Mouse (Mus musculus) limb, embryonic 11.5 days (tissue): ENCODE measurements around the gene Vmn2r67. TPM values are rescaled to one million over a fixed set of nuclear protein-coding genes. Genes with fewer than 3 reads are reported as not detected.
"Not testable (repeated sequence)": the region's sequence is repeated elsewhere in the genome, so short reads cannot be mapped to it uniquely, and the experiment has no call there.

ENCODE experiments used
- ATAC-seq: fragments of 200-750 bp; cut with Nextera tagmentation; 2 replicates; pipeline ENCODE4 v1.8.0; 2017; ENCODE audit warnings: low read depth; ENCODE audit not compliant: insufficient number of reproducible peaks, low FRiP score, low TSS enrichment
- DNase-seq: peaks from one replicate; pipeline ENCODE4 v3.0.0-alpha.2; 2015; ENCODE audit warnings: low spot score
- H3K27ac ChIP-seq: fragments of 300-500 bp; sonication (generic); replicated peaks from 2 replicates; pipeline ENCODE4 v1.5.1; 2014; ENCODE audit warnings: low read depth, mild to moderate bottlenecking, low read length
- H3K27me3 ChIP-seq: fragments of 300-500 bp; sonication (generic); 2 replicates; pipeline ENCODE4 v1.6.1; 2014; ENCODE audit warnings: mild to moderate bottlenecking, low read length, mixed read lengths; ENCODE audit not compliant: control insufficient read depth, insufficient read depth
- H3K36me3 ChIP-seq: fragments of 300-500 bp; sonication (generic); 2 replicates; pipeline ENCODE4 v1.6.1; 2014; ENCODE audit warnings: mild to moderate bottlenecking, low read length, moderate library complexity, mixed read lengths; ENCODE audit not compliant: control insufficient read depth, insufficient read depth
- H3K4me1 ChIP-seq: fragments of 300-500 bp; sonication (generic); 2 replicates; pipeline ENCODE4 v1.6.1; 2014; ENCODE audit warnings: low read length, mixed read lengths; ENCODE audit not compliant: control insufficient read depth, insufficient read depth
- H3K4me2 ChIP-seq: fragments of 300-500 bp; sonication (generic); 2 replicates; pipeline ENCODE4 v1.6.1; 2014; ENCODE audit warnings: low read depth, mild to moderate bottlenecking, moderate library complexity; ENCODE audit not compliant: severe bottlenecking
- H3K4me3 ChIP-seq: fragments of 300-500 bp; sonication (generic); 2 replicates; pipeline ENCODE4 v1.5.1; 2014; ENCODE audit warnings: low read depth, low read length
- H3K9ac ChIP-seq: fragments of 300-500 bp; sonication (generic); 2 replicates; pipeline ENCODE4 v1.6.1; 2014; ENCODE audit warnings: mild to moderate bottlenecking, low read length
- H3K9me3 ChIP-seq: fragments of 300-500 bp; sonication (generic); 2 replicates; pipeline ENCODE4 v1.6.1; 2016; ENCODE audit warnings: low read length; ENCODE audit not compliant: control insufficient read depth
- WGBS: fragments of 180-500 bp; shearing (Covaris S2); extraction: QIAGEN DNeasy Blood & Tissue Kit; methylation state at CpG from one replicate; pipeline ENCODE4 v1.1.7; 2014; 5-methylcytosine and 5-hydroxymethylcytosine counted together
- polyA plus RNA-seq: library from polyadenylated mRNA; unstranded; fragments of >200 nt; fragmentation: Nextera tagmentation; extraction: Ambion mirVana; gene quantifications from 2 replicates; pipeline ENCODE4 v1.2.1, GENCODE M21; 2014

Gene Vmn2r67
- polyA plus RNA-seq, result not detected in 2 replicates

DNA sequence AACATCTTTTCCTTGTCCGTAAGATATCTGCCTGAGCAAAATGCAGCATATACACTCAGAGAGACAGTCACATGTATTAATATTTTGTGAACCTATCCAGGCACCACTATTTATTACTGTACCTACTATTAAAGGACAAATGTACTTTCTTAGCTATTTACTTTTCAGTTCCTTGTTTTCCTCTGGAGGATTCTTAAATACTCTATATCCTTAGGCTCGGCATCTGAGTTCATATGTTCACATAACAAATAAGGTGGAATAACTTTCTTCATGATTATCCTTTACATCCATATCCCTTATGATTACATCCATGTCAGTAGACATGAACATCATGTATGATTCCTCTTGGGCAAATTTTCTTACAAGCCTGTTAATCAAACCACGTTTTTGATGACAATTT is at the start of gene Vmn2r67:
Vmn2r67 (minus strand) TSS at position 101 of the 400 bp plus-strand sequence.
- Histone ChIP-seq H3K4me2 (no peak within 1 kb of the TSS), H3K36me3 (no peaks in the 10 kb centered on the region), H3K27me3 (no peaks in the 10 kb centered on the region), H3K4me3 (no peak within 1 kb of the TSS), H3K9ac (no peak within 1 kb of the TSS), H3K4me1 (no peaks in the 10 kb centered on the region), H3K9me3 (no peaks in the 10 kb centered on the region), H3K27ac (no peak within 1 kb of the TSS)
- DNase-seq, result no peak
- 86% methylated on average over 3 of the region's 3 CpGs for WGBS
- no peak for ATAC-seq

DNA sequence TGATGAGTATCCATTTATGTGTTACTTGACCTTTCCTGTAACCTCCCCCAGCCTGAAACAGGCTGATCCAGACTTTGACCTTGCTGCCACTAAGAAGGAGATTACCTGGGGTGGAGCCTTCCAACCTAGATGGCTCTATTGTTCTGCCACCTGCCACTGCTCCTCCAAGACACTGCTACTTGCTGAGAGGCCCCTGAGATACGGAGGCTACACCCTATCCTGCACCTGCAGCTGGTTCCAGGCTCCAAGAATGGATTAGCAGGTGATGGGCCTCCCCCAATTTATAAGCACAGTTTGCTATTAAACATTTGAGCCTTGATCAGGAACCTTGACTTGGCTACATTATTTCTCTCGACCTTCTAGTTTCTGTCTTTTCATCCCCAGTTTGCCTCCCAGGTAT is 51.3 kb downstream of the Vmn2r67 start:
- not testable (repeated sequence) for H3K4me2 ChIP-seq, H3K9ac ChIP-seq, H3K9me3 ChIP-seq, H3K27ac ChIP-seq, DNase-seq, ATAC-seq, H3K36me3 ChIP-seq, H3K27me3 ChIP-seq, H3K4me3 ChIP-seq, H3K4me1 ChIP-seq
- WGBS, result 59% methylated on average over 2 of the region's 2 CpGs

Other genes starting within 250 kb of the Vmn2r67 start
- gene Vmn2r65, start 191.9 kb downstream of the Vmn2r67 start, polyA plus RNA-seq, result not detected in 2 replicates
- not detected in 2 replicates for gene Vmn2r66, start 143.7 kb downstream of the Vmn2r67 start, polyA plus RNA-seq
- gene Vmn2r68, start 81.8 kb upstream of the Vmn2r67 start, polyA plus RNA-seq, result not detected in 2 replicates